Mouse (Mus musculus) heart, embryonic 12.5 days (tissue): Measurements from ENCODE around the gene Pi4ka. TPM values are rescaled to one million over a fixed set of nuclear protein-coding genes. Genes with fewer than 3 reads are reported as not detected.
"Not testable (repeated sequence)": the region's sequence is repeated elsewhere in the genome, so short reads cannot be mapped to it uniquely, and the experiment has no call there.

Source experiments
- ATAC-seq: fragments of 200-750 bp; cut with Nextera tagmentation; 2 replicates; pipeline ENCODE4 v1.8.0; 2017; ENCODE audit warnings: moderate TSS enrichment, moderate library complexity; ENCODE audit not compliant: insufficient number of reproducible peaks, low FRiP score
- H3K27ac ChIP-seq: fragments of 300-500 bp; sonication (generic); 2 replicates; pipeline ENCODE4 v1.5.1; 2016; ENCODE audit warnings: mild to moderate bottlenecking, moderate library complexity; ENCODE audit not compliant: poor library complexity, severe bottlenecking
- H3K27me3 ChIP-seq: fragments of 300-500 bp; sonication (generic); replicated peaks from 2 replicates; pipeline ENCODE4 v1.6.1; 2016; ENCODE audit warnings: mild to moderate bottlenecking, moderate library complexity
- H3K36me3 ChIP-seq: fragments of 300-500 bp; sonication (generic); 2 replicates; pipeline ENCODE4 v1.6.1; 2016; ENCODE audit warnings: mild to moderate bottlenecking, moderate library complexity
- H3K4me1 ChIP-seq: fragments of 300-500 bp; sonication (generic); replicated peaks from 2 replicates; pipeline ENCODE4 v1.6.1; 2016; ENCODE audit warnings: mild to moderate bottlenecking
- H3K4me2 ChIP-seq: fragments of 300-500 bp; sonication (generic); 2 replicates; pipeline ENCODE4 v1.6.1; 2016; ENCODE audit warnings: mild to moderate bottlenecking, moderate library complexity
- H3K4me3 ChIP-seq: fragments of 300-500 bp; sonication (generic); 2 replicates; pipeline ENCODE4 v1.5.1; 2016; ENCODE audit warnings: mild to moderate bottlenecking
- H3K9ac ChIP-seq: fragments of 300-500 bp; sonication (generic); 2 replicates; pipeline ENCODE4 v1.6.1; 2016; ENCODE audit warnings: mild to moderate bottlenecking, moderate library complexity
- H3K9me3 ChIP-seq: fragments of 300-500 bp; sonication (generic); replicated peaks from 2 replicates; pipeline ENCODE4 v1.6.1; 2016; ENCODE audit warnings: mild to moderate bottlenecking, moderate library complexity
- WGBS: fragments of 180-500 bp; shearing (Covaris S2); methylation state at CpG from one replicate; pipeline ENCODE4 v1.1.7; 2016; 5-methylcytosine and 5-hydroxymethylcytosine counted together
- polyA plus RNA-seq: library from polyadenylated mRNA; unstranded; fragments of >200 nt; fragmentation: Nextera tagmentation; extraction: Ambion mirVana; gene quantifications from 2 replicates; pipeline ENCODE4 v1.2.1, GENCODE M21; 2016

The Pi4ka gene
- polyA plus RNA-seq, 1 experiment from 2014 or later: 45.4 TPM

GRCm38 (mm10) chr16:17232794-17233701 is 173.1 kb downstream of the Pi4ka start, which contains the start of gene Hic2:
Gene Hic2 (plus strand): TSS chr16:17233572.
- WGBS: 2% methylated on average over 59 of the region's 59 CpGs
- H3K9me3 ChIP-seq: peaks cover 3% of the 10 kb centered on the region; the same call in 1 of the 2 replicates
- H3K36me3 ChIP-seq: no peaks in the 10 kb centered on the region
- ATAC-seq: peak; percentile 99
- peak within 1 kb of the TSS; percentile 94 for H3K9ac ChIP-seq
- peaks cover 39% of the 10 kb centered on the region for H3K4me1 ChIP-seq
- H3K4me2 ChIP-seq: peak within 1 kb of the TSS; percentile 90
- H3K4me3 ChIP-seq: peak within 1 kb of the TSS; percentile 92
- H3K27me3 ChIP-seq: no peaks in the 10 kb centered on the region
- H3K27ac ChIP-seq: peak within 1 kb of the TSS; percentile 91

GRCm38 (mm10) chr16:17231523-17231922 is 174.6 kb downstream of the Pi4ka start:
- H3K4me1 ChIP-seq: peaks cover 27% of the 10 kb centered on the region
- not testable (repeated sequence) for H3K27ac ChIP-seq, ATAC-seq, H3K27me3 ChIP-seq, H3K9ac ChIP-seq, H3K36me3 ChIP-seq, H3K9me3 ChIP-seq, H3K4me2 ChIP-seq, H3K4me3 ChIP-seq
- WGBS: 91% methylated on average over 2 of the region's 2 CpGs

Other genes with a start within 250 kb of the Pi4ka start
- gene Ube2l3, start 203.7 kb downstream of the Pi4ka start, polyA plus RNA-seq: 310 and 321 TPM in 2 replicates
- gene Rimbp3, start 197.7 kb downstream of the Pi4ka start, polyA plus RNA-seq: 0.24 and 0.26 TPM in 2 replicates
- gene Hic2, start 172.7 kb downstream of the Pi4ka start, polyA plus RNA-seq: 6.5 and 7.0 TPM in 2 replicates
- 8.3 and 9.0 TPM in 2 replicates for gene Tmem191c, start 130.2 kb downstream of the Pi4ka start, polyA plus RNA-seq
- 0.65 and 2.3 TPM in 2 replicates for gene Serpind1, start 74.9 kb downstream of the Pi4ka start, polyA plus RNA-seq
- 13.2 and 14.1 TPM in 2 replicates for gene Snap29, start 328 bp downstream of the Pi4ka start, polyA plus RNA-seq
- 44.7 and 57.7 TPM in 2 replicates for gene Crkl, start 45.7 kb upstream of the Pi4ka start, polyA plus RNA-seq
- 0.82 and 1.1 TPM in 2 replicates for gene Aifm3, start 83.3 kb upstream of the Pi4ka start, polyA plus RNA-seq
- gene Lztr1, start 102.4 kb upstream of the Pi4ka start, polyA plus RNA-seq: 49.2 and 56.6 TPM in 2 replicates
- 35.9 and 37.0 TPM in 2 replicates for gene Thap7, start 124.8 kb upstream of the Pi4ka start, polyA plus RNA-seq
- gene Lrrc74b, start 154.9 kb upstream of the Pi4ka start, polyA plus RNA-seq: 0.09 and 0.23 TPM in 2 replicates
- gene P2rx6, start 155.6 kb upstream of the Pi4ka start, polyA plus RNA-seq: 0.86 and 1.2 TPM in 2 replicates
- 9.2 and 10.9 TPM in 2 replicates for gene Slc7a4, start 176.9 kb upstream of the Pi4ka start, polyA plus RNA-seq
- gene Smpd4, start 213.0 kb upstream of the Pi4ka start, polyA plus RNA-seq: 30.3 and 31.4 TPM in 2 replicates
- gene Ccdc74a, start 240.2 kb upstream of the Pi4ka start, polyA plus RNA-seq: 4.4 and 5.5 TPM in 2 replicates